Mouse (Mus musculus) megakaryocyte, adult 5-6 weeks (primary cell): ENCODE results near the gene Erc2. TPM values are rescaled to one million over a fixed set of nuclear protein-coding genes. Genes with fewer than 3 reads are reported as not detected.
"Not testable (repeated sequence)": the region's sequence is repeated elsewhere in the genome, so short reads cannot be mapped to it uniquely, and the experiment has no call there.

Experiments
- ATAC-seq: 2 replicates; pipeline ENCODE4 v1.8.0; 2016; ENCODE audit warnings: mild to moderate bottlenecking, inconsistent platforms; ENCODE audit not compliant: poor library complexity, severe bottlenecking
- total RNA-seq, 2 experiments: library from RNA; stranded (forward) in 1 of 2; stranded (reverse) in 1 of 2; fragments of 153-499, 151-499 nt in 1 of 2; fragments of 221-1000, 200-1000 nt in 1 of 2; gene quantifications; 2 replicates each; pipeline versions ENCODE4 v1.2.3 to v1.2.4; 2015 to 2017

Erc2 gene
- total RNA-seq (2015) (0.04 and 0.09 TPM in 2 replicates), total RNA-seq (2017) (0.16 TPM in 1 of 2 replicates, not detected in the other)

DNA sequence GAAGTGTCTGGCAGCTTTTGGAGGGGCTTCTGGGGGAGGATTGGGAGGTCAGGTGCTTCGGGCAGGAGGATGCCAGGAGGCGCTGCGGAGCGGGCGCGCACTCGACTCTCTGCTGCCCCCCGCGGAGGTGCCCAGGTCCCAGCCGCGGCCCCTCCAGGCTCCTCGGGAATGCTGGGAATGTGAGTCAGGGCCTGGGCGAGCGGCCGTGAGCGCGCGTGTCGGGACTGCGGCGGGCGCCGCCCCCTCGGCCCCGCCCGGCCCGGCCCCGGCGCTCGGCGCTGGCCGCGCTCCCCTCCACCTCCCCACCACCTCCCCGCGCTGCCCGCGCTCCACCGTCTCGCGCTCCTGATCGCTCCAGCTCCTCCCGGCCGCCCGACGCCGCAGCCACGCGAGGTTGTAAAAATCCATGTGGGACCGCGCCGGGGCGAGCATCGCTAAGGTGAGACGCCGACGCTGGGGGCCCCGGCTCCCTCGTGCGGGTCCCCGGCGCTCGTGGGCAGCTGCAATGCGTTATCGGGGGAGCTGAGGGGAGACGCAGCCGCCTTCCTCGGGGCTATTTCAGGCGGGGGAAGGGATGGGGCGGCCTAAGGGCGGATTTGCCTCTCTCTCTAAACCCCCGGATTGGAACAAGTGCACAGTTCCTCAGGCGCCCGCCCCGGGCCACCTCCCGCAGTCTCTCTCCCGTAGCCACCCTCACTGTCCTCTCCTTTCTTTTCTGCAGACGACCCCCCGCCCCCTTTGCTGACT lies at the start of gene Erc2:
Gene Erc2, plus strand, starts transcription at position 253 of the 747 bp plus-strand sequence.
- no peak for ATAC-seq

DNA sequence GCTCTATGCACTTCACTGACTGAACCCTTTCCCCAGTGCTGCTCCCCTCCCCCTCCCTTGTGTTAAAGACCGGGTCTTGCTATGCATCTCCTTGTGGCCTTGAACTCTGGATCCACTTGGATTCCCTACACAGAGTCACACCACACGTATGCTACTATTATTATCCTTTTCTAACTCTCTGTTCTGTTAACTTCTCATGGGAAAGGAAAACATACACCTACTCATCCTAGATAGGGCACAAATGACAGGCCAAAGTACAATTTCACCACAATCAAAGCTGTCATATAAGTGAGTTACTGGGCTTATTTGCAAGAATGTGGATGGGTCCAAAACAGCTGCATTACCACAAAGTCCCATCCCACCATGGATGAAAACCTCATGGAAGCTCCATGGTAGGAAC lies 43.8 kb upstream of the Erc2 start:
- no peak for ATAC-seq

DNA sequence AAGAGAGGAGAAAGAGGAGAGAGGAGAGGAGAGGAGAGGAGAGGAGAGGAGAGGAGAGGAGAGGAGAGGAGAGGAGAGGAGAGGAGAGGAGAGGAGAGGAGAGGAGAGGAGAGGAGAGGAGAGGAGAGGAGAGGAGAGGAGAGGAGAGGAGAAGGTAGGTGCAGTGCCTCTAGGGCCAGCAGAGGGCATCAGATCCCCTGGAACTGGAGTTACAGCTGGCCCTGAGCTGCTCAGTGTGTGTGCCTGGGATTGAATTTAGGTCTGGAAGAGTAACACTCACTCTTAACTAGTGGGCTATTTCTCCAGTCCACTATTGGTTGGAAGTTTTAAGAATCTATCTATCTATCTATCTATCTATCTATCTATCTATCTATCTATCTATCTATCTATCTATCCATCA lies 32.6 kb upstream of the Erc2 start:
- ATAC-seq = not testable (repeated sequence)

DNA sequence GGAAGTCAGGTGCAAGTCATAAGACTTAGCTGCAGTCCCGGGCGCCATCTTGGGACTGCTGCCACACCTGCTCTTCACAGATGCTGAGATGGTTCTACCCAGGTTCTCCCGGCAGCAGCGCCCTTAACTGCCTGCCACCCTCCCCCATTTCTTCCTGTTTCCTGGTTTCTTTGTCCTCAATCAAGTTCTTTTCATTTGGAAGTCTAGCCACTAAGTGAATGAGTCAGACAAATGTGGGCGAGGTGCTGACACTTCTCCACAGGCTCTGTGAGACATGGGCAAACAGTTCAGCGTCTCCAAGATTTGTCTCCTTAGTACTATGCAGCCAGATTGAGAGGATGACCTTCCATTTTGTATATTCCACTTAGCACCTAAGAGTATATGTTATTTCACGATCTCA lies 30.1 kb upstream of the Erc2 start:
- ATAC-seq = no peak

DNA sequence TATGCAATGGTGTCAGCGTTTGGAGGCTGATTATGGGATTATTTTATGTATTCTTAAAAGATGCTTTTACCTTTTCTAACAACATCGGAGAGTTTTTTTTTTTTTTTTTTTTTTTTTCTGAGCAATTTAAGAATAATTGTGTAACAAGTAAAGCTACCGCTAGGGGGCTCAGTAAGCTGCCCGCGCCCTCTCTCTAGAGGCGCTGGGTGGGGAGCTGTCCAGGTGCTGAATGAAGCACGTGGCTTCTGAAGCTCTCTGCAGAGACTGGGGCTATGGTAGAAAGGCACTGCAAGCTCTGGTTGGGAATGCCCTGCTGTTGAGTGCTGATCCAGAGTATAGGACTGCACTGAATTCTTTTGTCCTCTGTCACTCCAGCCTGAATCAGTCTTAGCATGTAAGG lies 26.0 kb upstream of the Erc2 start:
- ATAC-seq = peak; percentile 54; the same call in 1 of the 2 replicates

DNA sequence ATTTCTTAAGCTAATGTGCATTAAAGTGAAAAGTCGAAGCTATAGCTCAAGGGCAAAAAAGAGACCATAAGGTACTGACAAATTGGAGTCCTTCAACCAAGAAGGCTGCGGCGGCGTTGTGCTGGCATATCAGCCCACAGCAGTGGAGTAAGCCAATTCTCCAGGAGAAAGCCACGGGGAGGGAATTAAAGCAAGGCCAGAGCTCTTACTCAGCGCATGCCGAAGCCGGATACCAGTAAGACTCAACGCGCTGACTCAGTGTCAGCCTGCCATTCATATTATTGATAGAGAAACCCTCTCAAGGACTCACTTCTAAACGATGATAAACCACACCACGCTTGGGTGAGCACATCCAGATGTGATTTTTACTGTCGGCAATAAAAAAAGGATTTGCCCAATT lies 20.1 kb upstream of the Erc2 start:
- no peak for ATAC-seq

DNA sequence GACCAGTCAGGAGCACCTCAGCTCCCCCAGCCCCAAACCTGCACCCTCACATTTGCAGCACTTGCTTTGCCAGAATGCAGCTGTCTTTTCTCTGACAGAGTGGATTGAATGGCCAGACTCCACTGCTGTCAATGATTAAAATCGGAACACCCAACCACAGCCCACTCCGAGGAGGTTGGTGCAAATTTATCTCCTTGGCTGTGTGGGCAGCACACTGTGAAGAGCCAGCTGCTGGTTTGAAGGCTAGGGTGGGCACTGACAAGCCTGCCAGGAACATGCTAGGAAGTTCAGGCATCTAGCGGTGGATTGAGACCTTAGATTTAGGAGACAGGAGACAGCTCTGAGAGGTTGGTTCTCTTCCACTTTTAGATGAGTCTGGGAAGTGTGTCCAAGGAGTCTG lies 14.8 kb upstream of the Erc2 start:
- ATAC-seq = no peak

DNA sequence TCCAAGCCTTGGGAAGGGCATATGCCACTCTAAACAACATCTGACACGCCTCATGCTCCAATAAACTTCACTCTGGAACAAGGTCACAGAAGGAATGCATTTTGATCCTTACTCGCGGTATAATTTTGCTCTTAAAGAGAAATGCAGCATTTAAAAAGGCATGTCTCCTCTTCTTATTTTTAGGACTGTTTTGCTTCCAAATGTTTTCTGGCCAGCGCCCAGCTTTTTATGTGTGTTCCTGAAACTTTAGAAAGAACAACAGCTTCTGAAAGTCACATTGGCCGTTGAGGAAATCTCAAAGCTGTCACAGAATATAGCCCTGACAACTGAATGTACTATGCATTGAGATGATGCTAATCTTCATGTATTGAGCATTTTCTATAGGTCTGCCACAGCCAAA lies 8.5 kb upstream of the Erc2 start:
- no peak for ATAC-seq

DNA sequence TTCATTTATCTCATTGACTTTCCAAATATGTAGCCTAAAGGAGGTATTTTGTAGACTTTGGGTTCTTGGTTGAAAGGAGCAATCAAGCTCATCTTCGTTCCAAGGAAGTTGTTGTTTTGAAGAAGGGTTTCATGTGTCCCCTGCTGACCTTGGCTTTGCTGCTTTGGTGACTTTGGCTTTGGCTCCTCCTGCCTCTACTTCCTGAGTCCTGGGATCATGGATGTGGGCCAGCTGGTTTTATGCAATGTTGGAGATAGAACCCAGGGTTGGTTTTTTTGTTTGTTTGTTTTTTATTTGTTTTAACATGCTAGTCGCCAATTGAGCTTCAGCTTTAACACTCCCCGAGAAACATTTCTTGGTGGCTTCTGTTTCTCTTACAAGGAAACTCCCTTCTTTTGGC lies 4.9 kb upstream of the Erc2 start:
- no peak for ATAC-seq

DNA sequence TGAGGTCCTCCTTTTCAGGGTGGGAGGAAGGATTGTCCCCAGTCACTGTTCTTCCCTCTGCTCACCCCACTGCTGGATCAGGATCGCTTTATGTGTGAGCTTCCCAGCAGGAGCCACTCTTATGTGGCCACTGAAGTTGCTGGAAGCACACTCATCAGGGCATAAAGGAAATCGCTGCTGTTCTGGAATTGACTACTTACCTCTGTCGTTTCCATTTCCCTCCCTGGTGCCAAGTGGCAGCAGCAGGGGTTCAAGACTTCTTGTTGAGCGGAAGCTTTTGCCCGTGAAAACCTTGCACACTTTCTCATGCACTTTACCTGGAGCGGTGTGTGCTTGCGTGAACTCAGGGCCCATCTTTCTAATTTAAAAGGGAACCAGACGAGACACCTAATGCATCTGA lies 652 bp upstream of the Erc2 start:
- ATAC-seq = no peak

DNA sequence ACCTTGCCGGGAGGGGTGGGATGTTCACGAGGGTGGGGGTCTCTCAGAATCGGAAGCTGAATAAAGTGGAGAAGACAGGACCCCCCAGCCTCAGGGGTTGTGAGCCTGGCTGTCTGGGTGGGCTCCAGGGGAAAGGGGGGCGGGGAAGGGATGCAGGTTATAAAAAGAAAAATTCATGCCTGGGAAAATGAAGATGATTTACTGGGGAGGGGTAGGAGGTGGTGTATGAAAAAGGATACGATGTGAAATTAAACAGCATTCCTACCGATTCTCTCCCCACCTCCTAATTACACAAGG lies 643 bp downstream of the Erc2 start:
- ATAC-seq = no peak

DNA sequence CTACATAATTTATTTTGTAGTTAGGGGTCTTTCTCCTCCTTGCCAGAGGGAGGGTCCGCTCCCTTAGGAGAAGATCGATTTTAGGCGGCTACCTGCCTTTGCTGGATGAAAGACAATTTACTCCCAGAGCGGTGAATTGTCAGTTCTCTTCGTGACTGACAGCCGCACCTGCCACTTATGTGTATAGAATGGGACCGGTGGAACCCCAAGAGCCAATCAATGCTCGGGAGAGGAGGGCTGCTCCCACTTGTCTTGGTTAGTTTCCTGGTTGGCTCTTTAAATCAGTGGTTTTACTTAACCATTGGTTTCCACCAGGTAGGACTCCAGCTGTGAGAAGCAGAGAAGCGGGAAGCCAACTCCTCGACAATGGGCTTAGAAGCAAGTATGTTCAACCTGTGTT lies 1.1 kb downstream of the Erc2 start:
- no peak for ATAC-seq

DNA sequence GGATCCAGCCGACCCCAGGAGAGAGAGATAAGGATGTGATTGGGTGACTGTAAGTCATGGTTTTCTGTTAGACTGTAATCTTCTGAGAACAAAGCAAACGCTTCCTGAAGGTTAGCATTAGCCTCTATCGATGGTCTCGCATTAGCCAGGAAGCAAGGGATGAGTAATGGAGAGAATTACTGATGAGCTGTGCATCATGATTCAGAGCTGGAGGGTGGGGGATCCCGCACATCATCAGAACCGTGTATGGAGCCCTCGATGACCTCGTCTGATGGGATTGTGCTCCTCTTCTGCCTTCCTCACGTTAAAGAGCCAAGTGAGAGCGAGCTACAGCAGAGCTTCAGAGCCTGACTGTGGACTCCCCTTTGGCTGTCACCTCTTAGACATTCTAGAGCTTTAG lies 6.5 kb downstream of the Erc2 start:
- ATAC-seq = no peak

DNA sequence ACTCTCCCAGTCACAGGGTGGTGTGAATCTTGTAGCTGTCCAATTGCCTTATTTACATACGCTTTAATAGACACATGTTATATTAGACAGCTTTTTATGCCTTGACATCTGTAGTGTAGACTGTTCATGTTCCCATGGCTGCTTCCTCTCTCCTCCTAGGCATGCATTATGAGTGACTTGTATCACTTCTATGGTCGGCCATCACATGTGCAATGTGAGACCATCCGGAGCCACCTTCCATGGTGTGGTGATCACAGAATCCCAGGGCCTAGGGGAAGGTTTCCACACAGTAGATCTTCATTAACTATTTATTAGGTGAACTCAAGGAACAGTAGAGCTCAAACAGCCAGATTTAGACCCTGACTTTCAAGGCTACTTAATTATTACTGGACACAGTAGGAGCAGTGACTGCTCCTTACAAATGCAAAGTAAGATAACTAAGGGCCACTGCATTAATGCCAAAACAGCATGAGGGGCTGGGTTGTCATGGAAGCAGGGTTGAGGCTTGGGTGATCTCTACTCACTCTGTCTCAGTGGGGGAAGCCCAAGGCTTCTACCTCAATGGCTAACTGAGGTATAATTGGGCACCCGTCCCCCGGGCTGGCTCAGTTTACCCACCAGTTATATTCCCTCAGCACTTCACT lies 7.3 kb downstream of the Erc2 start:
- ATAC-seq = no peak

DNA sequence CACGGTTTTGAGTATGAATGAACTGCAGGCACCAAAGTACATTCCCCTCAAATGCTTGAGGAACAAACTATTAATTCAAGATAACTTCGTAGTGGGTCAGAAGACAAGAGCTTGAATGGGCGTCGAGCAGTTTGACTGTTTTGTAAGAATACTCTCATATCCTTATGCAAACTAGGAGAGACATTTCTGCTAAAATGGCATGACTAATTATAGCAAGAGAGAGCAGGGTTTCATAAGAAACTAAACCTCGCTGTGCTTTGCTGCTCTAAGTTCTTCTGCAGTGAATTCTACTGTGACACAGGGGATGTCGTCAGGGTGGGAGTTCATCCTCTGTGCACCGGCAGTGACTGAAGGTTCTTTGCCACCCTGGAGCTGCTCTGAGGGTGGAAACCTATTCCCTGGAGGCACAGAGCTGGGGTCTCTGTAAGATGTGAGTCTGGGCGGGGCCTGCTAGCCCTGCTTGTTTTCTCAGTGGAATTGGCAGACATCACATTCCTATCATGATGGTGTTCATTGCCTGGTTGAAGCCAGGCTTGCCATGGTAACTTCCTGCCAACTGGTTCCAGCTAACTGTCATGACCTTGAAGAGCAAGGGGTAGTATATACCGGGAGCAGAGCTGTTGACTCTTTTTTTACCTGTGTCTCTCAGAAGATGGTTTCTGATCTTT lies 8.9 kb downstream of the Erc2 start:
- ATAC-seq = no peak

DNA sequence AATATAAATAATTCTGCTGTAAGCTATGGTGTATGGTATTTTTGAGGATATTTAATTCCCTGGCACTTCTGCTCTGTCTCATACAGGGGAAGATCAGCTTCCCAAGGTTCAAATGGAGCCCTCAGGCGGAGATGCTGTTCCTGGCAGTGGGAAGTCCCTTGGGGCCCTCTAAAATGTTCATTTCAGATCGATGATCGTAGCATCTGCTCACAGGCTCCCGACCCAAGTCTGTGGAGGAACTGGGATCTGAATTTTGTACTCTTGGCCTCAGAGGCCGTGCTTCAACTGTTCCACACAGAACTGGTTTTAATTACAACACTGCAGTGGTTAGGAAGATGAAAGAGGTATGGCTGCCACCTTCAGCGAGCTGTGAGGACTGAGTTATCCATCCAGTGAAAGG lies 12.5 kb downstream of the Erc2 start:
- ATAC-seq = no peak

DNA sequence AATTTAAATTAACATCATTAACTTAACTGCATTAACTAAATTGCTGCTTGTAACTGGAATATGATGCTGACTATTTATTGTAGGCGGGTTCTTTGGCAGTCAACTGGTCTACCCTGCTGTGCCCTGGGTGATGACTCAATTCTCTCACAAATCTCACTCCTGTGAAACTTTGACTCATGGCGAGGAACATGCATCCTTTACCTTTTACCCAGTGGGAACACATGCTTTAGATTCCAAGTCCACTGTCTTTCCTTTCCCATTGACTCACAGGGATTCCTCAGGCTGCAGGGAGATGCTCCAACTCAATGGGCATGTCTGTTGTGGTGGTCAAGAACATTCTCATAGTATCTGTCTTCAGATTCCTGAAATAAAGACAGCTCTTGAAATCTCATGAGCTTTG lies 14.3 kb downstream of the Erc2 start:
- ATAC-seq = no peak

DNA sequence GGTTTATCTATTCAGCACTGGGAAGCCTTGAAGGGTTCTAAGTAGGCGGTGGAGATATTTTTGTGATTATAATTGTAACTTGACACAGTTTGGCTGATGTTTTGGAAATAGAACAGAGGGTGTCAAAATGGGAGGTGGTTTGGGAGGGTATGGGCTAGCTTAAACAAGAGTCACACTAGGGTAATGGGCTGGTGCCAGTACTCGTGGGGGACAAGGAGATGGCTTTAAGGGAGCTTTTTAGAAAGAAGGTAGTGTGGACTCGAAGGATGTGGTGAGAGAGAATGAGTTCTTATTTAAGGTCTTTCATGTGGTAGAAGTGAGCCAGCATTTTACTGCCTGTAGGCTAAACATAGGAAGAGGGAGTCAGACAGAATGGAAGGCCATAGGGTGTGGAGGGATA lies 19.2 kb downstream of the Erc2 start:
- ATAC-seq = no peak

DNA sequence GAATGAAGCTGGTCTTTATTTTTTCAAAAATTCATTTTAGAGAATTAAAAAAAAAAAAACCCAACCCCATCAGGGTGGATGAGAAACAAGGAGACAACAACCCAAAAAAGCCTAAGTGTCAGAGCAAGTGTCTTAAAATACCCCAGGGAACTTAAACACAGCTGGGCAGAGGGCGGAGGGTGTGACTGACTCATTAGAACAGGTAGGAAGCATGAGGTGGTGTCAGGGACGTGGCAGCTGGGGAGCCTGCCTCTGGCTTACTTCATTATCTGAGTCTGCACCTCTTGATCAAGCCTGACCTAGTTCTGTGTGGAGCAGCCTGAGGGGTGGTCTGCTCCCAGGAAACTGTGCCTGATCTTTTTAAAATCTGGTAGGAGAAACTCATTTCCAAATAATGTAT lies 20.8 kb downstream of the Erc2 start:
- ATAC-seq = no peak

DNA sequence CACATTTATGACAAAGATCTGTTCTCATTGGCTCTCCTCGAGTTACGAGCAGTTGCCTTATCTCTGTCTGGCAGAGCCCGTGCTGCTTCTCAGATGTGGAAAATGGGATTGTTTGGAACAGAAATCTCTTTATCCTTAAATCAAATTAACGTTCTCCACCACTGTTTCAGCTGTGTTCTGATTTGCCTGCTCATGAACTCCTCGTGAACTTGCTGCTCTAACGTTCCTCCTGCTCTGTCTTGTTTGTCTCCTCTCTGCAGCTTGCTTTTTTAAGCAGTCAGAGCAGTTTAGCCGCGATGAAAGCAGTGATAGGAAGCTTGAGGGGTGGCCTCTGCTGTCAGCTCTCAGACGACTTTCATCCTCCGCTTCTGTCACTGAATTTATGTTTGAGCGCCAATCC lies 32.4 kb downstream of the Erc2 start:
- ATAC-seq = no peak

DNA sequence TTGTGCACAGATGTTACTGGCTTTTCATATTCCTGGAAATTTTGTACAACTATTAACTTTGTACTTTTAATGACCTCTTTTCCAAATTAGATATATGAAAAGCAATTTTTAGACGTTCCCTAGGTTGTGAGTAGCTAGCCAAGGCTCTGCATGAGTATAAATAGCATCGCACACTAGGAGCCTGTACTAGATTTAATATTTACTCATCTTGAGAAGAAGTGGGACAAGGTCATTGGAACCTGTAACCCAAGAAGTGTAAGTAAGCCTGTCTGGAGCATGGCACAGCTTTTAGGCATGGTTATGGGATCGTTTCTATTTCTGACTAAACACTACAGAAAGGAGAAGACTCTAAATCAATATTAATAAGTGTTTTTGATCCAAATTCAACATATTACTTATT lies 36.4 kb downstream of the Erc2 start:
- no peak for ATAC-seq

DNA sequence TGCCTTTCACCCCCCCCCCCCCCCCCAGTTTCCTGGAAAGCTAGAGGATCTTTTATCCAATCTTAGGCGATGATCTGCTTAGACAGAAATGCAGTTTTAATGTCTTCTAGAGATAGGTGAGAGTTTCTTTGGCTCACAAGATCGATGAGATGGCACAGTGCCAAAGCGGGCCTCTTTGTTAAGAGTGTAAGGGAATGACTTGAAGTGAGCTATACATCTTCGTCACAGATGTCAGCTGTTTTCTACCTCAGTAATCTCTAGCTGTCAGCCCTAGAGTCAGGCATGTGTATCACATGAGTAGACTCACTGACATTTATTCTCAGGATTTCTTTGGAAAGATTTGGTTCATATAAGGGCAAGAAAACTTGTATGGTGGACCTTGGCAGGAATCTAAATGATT lies 39.2 kb downstream of the Erc2 start:
- no peak for ATAC-seq
